Mouse (Mus musculus) brown adipose tissue, adult 24 weeks (tissue): ENCODE data around the gene Ppp1r26. TPM values are rescaled to one million over a fixed set of nuclear protein-coding genes. Genes with fewer than 3 reads are reported as not detected.
A peak's percentile ranks its signal among the peaks of the same experiment; 100 is the strongest.

Experiments
- H3K27ac ChIP-seq: fragments of 200-500 bp; replicated peaks from 2 replicates; pipeline ENCODE4 v1.5.1; 2012; ENCODE audit warnings: low read depth, mild to moderate bottlenecking, low read length
- H3K4me1 ChIP-seq: fragments of 200-500 bp; 2 replicates; pipeline ENCODE4 v1.6.1; 2012; ENCODE audit warnings: low read length, mixed read lengths; ENCODE audit not compliant: control insufficient read depth, insufficient read depth, insufficient read length
- H3K4me3 ChIP-seq: fragments of 200-500 bp; 2 replicates; pipeline ENCODE4 v1.5.1; 2012; ENCODE audit warnings: low read depth, mild to moderate bottlenecking, low read length, moderate library complexity; ENCODE audit not compliant: insufficient read depth
- polyA plus RNA-seq: library from polyadenylated mRNA; stranded (reverse); fragments of >200 nt; gene quantifications from 2 replicates; pipeline ENCODE4 v1.2.4, GENCODE M21; 2012; ENCODE audit not compliant: missing spikeins, insufficient read depth, insufficient read length

Gene Ppp1r26
- polyA plus RNA-seq, result not detected in 2 replicates

DNA sequence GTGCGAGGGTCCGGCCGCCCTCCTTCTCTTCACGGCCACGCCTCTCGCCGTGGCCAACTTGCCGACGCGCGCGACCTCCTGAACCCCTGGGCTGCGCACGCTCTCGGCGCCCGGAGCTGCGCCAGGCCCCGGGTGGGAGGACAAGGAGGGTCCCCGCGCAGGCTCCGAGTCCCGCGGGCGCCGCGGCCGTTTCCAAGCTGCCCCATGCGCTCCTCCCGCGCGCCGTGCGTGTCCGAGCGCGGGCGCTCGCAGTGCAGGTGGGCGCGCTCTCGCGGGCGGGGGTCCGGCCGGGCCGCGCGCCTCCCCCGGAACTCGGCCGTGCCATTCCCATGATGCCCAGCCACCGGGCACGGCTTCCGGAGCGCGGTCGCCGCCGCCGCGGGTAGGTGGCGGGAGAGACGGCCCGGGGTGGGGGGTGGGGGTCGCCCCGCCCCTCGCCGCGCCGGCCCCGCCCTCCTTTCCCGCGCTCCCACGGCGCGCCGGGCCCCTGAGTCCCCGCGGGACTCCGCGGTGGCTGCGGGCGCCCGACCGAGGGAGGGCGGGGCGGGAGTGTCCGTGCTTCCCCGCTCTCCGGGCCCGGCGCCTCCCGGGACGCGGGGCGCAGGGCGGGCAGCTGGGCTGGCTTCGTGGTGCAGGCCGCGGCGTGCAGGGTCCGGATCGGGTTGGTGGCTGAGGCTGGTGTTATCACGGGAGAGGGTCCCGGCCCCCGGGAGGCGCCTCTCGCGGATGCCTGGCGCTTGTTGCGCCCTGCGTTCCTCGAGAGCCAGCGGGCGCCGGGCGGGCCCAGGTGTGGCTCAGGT is at the start of gene Ppp1r26:
Ppp1r26 (plus strand) TSS at position 286 of the 800 bp plus-strand sequence.
- H3K4me3 ChIP-seq, result peak within 1 kb of the TSS; percentile 64
- no peak within 1 kb of the TSS for H3K27ac ChIP-seq
- no peaks in the 10 kb centered on the region for H3K4me1 ChIP-seq

DNA sequence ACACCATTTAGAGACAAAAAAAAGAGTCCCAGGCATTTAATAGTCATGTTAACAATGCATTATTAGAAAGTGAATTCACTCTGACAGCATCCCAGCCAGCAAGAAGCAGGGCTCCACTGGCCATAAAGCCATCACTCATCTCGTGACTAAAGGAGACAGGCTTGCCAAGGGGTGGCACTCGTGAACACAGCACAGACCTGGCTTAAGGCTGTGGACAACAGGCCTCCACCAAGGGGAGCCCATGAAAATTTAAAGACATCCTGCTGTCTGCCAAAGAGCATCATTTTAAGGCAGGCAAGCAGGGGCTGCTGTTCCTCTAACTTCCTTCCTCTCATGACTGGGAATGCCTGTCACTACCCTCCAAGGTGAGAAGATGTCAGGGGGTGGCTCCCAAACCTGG is 49.7 kb upstream of the Ppp1r26 start:
- Histone ChIP-seq H3K27ac (no peak overlapping the region), H3K4me1 (peaks cover 1% of the 10 kb centered on the region; the same call in 1 of the 2 replicates), H3K4me3 (no peak overlapping the region)

DNA sequence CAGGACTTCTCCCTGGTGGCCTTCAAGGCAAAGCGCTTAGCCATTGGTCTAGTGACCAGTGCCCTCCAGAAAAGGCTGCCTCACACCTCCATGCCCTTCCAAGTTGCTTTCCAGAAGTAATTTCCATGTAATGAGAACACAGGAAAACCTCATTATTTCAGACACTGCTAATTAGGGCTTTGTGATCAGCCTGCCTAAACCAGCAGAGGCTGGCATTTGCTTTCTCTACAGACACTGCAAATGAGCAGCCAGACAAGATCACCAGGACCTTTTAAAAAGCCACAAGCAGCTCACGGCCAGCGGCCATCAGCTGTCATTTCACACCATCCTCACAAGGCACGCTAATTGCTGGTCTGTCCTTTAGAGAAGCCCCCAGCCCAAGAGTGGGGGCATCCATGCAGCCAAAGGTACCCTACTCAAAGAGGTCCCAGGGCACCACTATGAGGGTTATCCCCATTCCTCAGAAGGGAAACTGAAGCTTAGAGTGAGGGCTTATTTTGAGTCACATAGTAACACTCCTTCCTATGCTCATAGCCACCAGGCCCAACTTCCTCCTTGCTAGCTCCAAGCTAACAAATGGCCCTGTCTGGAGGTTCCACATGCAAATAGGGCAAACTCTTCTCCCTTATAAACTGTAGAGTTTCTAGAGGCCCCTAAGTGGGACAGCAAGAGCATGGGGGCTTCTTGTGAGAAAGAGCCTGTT is 49.0 kb upstream of the Ppp1r26 start:
- H3K4me1 ChIP-seq, result peaks cover 4% of the 10 kb centered on the region; the same call in 1 of the 2 replicates

DNA sequence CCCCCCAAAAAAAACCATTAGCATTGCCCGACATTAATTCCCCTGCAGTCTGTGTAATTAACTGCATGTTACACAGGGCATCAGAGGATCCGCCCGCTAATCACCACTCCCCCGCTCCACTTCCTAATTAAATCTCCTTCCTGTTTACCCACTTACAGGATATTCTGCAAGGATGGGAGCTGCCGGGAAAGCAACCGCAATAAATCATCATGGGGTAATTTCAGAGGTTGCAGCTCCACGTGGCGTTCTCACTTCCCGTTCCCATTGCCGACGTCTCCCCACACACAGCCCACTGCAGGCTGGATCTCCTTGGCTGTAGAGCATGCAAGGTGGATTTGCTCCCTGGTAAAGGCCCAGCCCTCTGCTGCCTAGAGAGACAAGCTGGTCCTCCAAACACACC is 45.0 kb upstream of the Ppp1r26 start:
- Histone ChIP-seq H3K27ac (peak overlapping the region; percentile 71), H3K4me3 (no peak overlapping the region), H3K4me1 (peaks cover 7% of the 10 kb centered on the region)

More for the DNA sequence above, 49.0 kb upstream of the Ppp1r26 start:
- H3K4me3 ChIP-seq, result no peak overlapping the region
- peak overlapping the region; percentile 47 for H3K27ac ChIP-seq

DNA sequence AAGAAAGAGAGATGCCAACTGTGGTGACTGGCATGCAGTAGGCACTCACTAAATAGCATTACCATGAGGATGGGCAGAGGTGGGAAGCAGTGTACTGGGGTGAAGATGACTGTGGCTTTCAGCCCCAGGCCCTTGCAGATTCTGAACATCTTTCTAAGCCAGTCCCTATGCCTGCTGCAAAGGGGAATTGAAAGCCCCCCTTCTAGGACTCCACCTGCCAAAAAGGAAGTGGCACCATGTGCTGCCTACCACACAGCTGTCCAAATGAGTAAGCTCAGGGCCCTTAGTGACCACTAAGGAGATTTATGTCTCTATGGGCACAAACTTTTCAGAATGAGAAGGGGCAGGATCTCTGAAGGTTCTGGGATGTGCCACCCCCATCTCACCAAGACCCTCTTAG is 44.5 kb upstream of the Ppp1r26 start:
- no peak overlapping the region for H3K4me3 ChIP-seq
- H3K27ac ChIP-seq, result peak overlapping the region; percentile 71
- H3K4me1 ChIP-seq, result peaks cover 7% of the 10 kb centered on the region

DNA sequence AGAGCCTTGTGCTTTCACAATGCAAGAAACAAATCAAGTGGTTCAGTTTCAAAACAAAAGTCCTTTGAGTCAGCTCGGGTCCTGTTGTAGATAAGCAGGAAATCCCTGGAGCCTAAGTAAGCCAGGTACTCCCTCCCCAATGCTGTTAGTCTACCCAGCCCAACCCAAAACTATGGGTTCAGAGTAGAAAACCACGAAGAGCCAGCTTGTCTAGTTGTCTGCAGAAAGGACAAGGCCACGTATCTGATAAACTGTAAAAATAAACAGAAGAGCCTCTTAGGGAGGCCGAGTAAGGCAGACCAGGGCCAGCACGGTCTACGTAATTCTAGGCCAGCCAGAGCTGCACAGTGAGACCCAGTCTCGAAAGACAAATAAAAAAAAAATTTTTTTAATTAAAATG is 38.8 kb upstream of the Ppp1r26 start:
- H3K4me3 ChIP-seq, result no peak overlapping the region
- H3K27ac ChIP-seq, result no peak overlapping the region
- H3K4me1 ChIP-seq, result peaks cover 6% of the 10 kb centered on the region

DNA sequence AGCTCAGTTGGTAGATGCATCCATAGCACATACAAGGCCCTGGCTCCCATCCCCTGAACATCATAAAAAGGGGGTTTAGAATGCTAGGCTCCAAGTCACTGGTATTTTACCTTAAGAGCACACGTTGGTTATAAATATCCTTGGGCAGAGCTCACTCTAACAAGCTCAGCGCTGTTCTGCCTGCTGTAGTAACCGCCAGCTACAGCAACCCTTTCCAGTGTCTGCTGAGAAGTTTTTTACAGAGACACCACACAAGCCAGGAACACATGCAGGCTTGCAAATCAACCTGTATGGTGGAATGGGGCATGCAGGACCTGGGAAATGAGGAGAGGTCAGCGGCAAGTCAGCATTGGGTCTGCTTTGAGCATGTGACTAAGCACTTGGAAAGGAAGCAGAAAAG is 37.5 kb upstream of the Ppp1r26 start:
- H3K27ac ChIP-seq, result no peak overlapping the region
- H3K4me1 ChIP-seq, result peaks cover 3% of the 10 kb centered on the region; the same call in 1 of the 2 replicates

DNA sequence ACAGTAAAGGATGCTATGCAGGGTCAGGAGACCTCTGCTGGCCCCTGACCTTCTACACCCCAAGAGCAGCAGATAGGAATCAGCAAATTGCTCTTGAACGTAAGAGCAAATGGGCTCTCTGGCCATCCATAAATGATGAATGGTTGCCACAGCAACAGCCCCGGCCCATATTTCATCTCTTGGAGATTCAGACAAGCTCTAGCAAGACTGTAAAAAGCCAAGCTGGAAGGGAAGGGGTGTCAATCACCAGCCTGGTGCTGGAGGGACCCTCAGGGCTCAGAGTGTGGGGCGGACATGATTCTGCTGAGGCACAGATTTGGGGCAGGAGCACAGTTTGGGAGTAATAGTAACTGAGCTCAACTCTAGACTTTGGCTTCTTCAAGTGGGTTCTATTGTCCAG is 37.0 kb upstream of the Ppp1r26 start:
- Histone ChIP-seq H3K4me3 (no peak overlapping the region), H3K4me1 (peaks cover 3% of the 10 kb centered on the region; the same call in 1 of the 2 replicates)

More for the DNA sequence above, 37.5 kb upstream of the Ppp1r26 start:
- H3K4me3 ChIP-seq, result no peak overlapping the region

DNA sequence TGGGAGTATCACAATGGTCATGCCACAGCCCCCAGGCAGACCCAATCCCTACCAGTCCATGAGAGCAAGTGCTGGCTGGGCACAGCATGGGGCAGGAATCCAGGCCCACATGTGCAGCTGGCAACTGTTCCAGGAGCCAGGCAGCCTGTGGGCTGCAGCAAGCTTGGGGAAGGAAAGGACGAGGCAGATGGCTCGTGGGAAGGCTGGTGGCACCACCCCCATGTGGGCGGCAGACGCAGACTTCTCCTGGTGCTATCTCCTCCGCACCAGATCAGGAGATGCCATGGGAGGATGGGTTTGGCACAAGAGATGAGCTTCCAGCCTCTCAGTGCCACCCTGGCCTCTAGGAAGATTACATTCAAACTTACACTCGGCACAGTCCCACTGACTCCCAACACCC is 33.7 kb upstream of the Ppp1r26 start:
- Histone ChIP-seq H3K4me1 (peaks cover 3% of the 10 kb centered on the region; the same call in 1 of the 2 replicates), H3K27ac (no peak overlapping the region)

More for the DNA sequence above, 37.0 kb upstream of the Ppp1r26 start:
- H3K27ac ChIP-seq, result no peak overlapping the region

DNA sequence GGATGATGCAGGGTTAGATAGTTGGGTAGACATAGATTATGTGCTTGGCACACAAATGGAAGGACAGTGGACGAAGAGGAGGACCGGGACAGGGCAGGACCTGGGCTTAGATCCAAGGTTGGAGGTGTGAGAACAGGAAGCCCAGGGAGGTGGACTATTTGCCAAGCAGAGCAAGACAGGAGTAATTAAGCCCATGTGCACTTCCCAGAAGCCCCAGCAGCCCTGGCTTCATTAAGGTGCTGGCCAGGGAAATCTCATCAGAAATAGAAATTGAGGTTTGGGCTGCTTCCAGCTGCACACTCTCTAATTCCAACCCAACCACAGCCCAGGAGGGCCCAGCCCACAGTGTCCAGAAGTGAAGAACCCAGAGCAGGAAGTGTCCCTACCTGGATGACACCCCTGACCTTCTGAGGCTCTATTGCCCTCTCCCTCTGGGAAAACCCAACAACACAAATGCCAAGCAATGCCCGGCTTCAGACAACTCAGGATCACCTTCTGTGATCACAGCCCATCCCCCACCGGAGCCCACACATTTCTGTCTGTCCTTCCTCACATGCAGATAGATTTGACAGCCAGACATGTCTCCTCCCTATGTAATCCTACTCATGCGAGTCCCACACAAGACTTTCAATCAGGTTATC is 32.4 kb upstream of the Ppp1r26 start:
- H3K4me3 ChIP-seq, result no peak overlapping the region
- H3K27ac ChIP-seq, result no peak overlapping the region
- H3K4me1 ChIP-seq, result peaks cover 3% of the 10 kb centered on the region; the same call in 1 of the 2 replicates

More for the DNA sequence above, 33.7 kb upstream of the Ppp1r26 start:
- H3K4me3 ChIP-seq, result no peak overlapping the region

DNA sequence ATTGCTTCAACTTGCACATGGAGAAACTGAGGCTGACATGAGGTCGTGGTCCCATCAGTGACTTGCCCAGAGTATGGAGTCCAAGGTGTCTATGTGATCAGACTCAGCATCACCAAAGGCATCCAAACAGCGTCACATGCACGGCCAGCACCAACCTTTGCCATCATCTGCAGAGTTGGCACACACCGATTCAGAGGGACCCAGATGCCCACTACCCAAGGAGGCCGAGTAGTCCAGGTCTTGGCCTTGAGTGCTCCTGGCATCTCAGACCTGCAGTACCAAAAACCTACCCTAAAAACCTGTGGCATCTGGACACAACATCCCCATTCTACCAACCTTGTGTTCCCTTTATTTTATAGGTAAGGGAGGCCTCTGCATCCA is 31.9 kb upstream of the Ppp1r26 start:
- no peak overlapping the region for H3K27ac ChIP-seq
- H3K4me1 ChIP-seq, result peaks cover 3% of the 10 kb centered on the region; the same call in 1 of the 2 replicates
- H3K4me3 ChIP-seq, result no peak overlapping the region

DNA sequence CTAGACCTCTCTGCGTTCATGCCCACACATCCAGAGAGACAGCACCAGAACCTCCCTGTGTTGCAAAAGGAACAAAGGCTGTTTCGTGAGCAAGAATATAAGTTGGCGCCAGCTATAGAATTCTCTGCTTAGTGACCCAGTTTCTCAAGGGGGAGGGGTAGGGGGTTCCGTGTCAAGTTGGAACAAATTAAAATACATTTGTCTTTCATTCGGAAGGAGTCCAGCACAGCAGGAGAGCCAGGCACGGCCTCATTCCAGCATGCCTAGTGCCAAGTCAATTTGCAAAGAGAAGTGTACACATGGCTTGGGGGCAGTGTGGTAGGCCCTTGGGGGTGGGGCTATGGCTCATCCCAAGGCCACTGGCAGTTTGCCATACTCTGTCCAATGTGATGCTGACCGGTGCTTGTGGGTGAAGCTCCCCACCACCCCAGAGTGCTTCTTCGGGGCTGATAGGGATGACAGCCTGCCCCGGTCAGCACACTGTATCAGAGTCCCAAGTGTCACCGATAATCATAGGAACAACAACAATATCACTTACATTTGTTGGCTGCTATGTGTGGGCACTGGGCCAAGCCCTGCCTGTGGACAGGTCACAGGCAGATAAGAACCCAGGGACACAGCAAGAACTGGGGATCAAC is 31.1 kb upstream of the Ppp1r26 start:
- Histone ChIP-seq H3K4me3 (no peak overlapping the region), H3K27ac (no peak overlapping the region), H3K4me1 (peaks cover 3% of the 10 kb centered on the region; the same call in 1 of the 2 replicates)

DNA sequence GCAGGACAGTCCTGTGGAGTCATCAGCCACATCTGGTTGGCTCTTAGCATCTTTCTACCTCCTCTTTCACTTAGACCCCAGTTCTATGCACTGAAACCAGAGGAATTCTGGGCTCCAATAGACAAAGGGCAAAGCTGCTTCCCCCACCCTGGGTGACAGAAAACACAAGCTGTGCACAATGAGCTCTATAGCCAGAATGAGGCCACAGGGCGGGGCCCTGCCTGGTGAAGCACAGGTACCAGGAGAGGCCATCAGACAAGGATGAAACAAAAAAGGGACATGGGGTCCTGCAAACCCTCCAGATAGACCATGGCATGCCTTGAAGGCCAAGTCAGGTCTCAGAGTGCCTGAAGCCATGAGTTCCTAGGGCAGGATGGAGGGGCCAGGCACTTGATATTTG is 30.1 kb upstream of the Ppp1r26 start:
- no peak overlapping the region for H3K27ac ChIP-seq
- no peaks in the 10 kb centered on the region for H3K4me1 ChIP-seq

DNA sequence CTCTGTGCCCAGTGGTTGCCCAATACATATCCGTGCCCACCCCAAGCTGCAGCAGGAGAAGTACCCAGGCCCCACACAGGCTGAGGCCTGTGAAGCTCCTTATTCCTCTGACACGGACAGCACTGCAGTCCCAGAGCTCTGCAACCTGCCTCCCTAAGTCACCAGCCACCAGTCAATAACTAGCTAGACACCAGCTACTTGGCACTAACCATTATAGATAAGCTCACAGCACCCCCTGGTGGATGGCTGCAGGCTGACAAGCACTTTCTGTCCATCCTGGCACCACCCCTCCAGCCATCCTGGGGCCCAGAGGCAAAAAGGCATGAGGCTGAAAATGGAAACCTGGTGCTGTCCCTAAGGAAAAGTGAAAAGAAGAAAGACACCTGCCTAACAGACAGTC is 28.6 kb upstream of the Ppp1r26 start:
- no peak overlapping the region for H3K4me3 ChIP-seq
- H3K4me1 ChIP-seq, result no peaks in the 10 kb centered on the region
- no peak overlapping the region for H3K27ac ChIP-seq

More for the DNA sequence above, 30.1 kb upstream of the Ppp1r26 start:
- no peak overlapping the region for H3K4me3 ChIP-seq

DNA sequence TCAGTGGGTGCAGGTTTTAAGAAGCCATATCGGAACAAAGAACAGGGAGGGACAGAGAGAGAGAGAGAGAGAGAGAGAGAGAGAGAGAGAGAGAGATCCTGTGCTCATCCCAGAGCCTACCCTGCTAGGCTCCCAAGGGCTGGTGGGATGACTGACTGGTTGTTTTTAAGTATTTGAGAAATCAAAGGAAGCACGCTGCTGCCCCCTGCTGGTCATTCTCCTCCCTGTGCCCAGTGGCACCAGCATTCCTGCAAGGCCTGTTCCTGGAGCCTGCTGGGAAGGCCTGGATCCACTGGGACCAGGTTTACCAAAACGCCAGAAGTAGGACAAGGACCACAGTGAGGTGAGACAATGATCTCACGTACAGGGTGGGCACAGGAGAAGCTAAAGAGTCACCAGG is 26.7 kb upstream of the Ppp1r26 start:
- Histone ChIP-seq H3K4me3 (no peak overlapping the region), H3K4me1 (no peaks in the 10 kb centered on the region), H3K27ac (no peak overlapping the region)
